Mouse (Mus musculus) heart, postnatal 0 days (tissue): ENCODE data around the gene Dnajb6. TPM values are rescaled to one million over a fixed set of nuclear protein-coding genes. Genes with fewer than 3 reads are reported as not detected.

Source experiments
- ATAC-seq: fragments of 200-750 bp; cut with Nextera tagmentation; 2 replicates; pipeline ENCODE4 v1.8.0; 2017; ENCODE audit warnings: low read depth, moderate number of reproducible peaks, moderate library complexity; ENCODE audit not compliant: insufficient read depth
- DNase-seq: peaks from one replicate; pipeline ENCODE4 v3.0.0-alpha.2; 2016; ENCODE audit warnings: low spot score
- H3K27ac ChIP-seq: fragments of 300-500 bp; sonication (generic); 2 replicates; pipeline ENCODE4 v1.5.1; 2014; ENCODE audit warnings: low read depth, mild to moderate bottlenecking
- H3K27me3 ChIP-seq: fragments of 300-500 bp; sonication (generic); 2 replicates; pipeline ENCODE4 v1.6.1; 2014; ENCODE audit warnings: low read length, mixed read lengths; ENCODE audit not compliant: control insufficient read depth, insufficient read depth
- H3K36me3 ChIP-seq: fragments of 300-500 bp; sonication (generic); replicated peaks from 2 replicates; pipeline ENCODE4 v1.6.1; 2014; ENCODE audit warnings: low read length, mixed read lengths; ENCODE audit not compliant: control insufficient read depth, insufficient read depth
- H3K4me1 ChIP-seq: fragments of 300-500 bp; sonication (generic); 2 replicates; pipeline ENCODE4 v1.6.1; 2014; ENCODE audit warnings: antibody characterized with exemption; ENCODE audit not compliant: control insufficient read depth, insufficient read depth
- H3K4me2 ChIP-seq: fragments of 300-500 bp; sonication (generic); 2 replicates; pipeline ENCODE4 v1.6.1; 2014; ENCODE audit warnings: low read depth, mild to moderate bottlenecking, low read length, moderate library complexity
- H3K4me3 ChIP-seq: fragments of 300-500 bp; sonication (generic); 2 replicates; pipeline ENCODE4 v1.5.1; 2014; ENCODE audit warnings: low read depth, low read length
- H3K9ac ChIP-seq: fragments of 300-500 bp; sonication (generic); replicated peaks from 2 replicates; pipeline ENCODE4 v1.6.1; 2014; ENCODE audit warnings: low read depth, low read length, mixed read lengths
- H3K9me3 ChIP-seq: fragments of 300-500 bp; sonication (generic); replicated peaks from 2 replicates; pipeline ENCODE4 v1.6.1; 2016; ENCODE audit warnings: low read length; ENCODE audit not compliant: control insufficient read depth
- CTCF ChIP-seq: IDR thresholded peaks from 2 replicates; pipeline ENCODE4 v1.5.1; 2016; ENCODE audit warnings: antibody characterized with exemption, control low read depth, low read depth
- EP300 ChIP-seq: IDR thresholded peaks from 2 replicates; pipeline ENCODE4 v1.6.1; 2016; ENCODE audit warnings: antibody characterized with exemption, low read depth
- WGBS: fragments of 180-500 bp; shearing (Covaris S2); extraction: QIAGEN DNeasy Blood & Tissue Kit; methylation state at CpG from one replicate; pipeline ENCODE4 v1.1.7; 2014; 5-methylcytosine and 5-hydroxymethylcytosine counted together
- polyA plus RNA-seq: library from polyadenylated mRNA; unstranded; fragments of >200 nt; fragmentation: Nextera tagmentation; extraction: Ambion mirVana; gene quantifications from 2 replicates; pipeline ENCODE4 v1.2.1, GENCODE M21; 2015
- total RNA-seq: library from RNA; depleted of rRNA; stranded (reverse); fragments of >200 nt; gene quantifications from 2 replicates; pipeline ENCODE4 v1.2.3, GENCODE M21; 2014; ENCODE audit warnings: low replicate concordance

Gene Dnajb6
- total and polyA plus RNA-seq, 2 experiments from 2014 or later = 37.2 to 88.6 TPM

DNA sequence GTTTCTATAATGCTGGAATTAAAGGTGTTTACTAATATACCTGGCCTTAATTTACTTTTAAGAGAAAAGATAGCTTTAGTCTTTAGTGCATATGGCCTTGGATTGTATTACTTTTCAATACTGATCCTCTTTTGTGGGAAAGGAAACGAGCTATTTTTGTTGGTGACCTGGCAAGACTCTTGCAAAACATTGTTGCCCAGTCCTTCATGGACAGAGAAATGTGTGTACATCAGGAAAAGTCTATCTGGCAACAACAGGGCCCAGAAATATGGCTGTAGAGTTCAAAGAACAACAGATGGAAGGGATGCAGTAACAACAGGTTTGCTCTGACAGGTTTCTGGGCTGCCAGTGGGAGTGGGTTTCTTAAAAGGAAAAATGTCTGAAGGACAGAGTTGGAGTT is 5.2 kb downstream of the Dnajb6 start:
- H3K4me1 ChIP-seq = peaks cover 24% of the 10 kb centered on the region
- H3K36me3 ChIP-seq = no peaks in the 10 kb centered on the region
- H3K27me3 ChIP-seq = no peaks in the 10 kb centered on the region
- H3K4me3 ChIP-seq = no peak overlapping the region
- WGBS = 33% methylated on average over 1 of the region's 1 CpGs
- H3K9ac ChIP-seq = peak overlapping the region; percentile 16; the same call in 1 of the 2 replicates
- ATAC-seq = no peak
- peak overlapping the region; percentile 16; the same call in 1 of the 2 replicates for H3K27ac ChIP-seq
- no peak overlapping the region for H3K4me2 ChIP-seq
- no peak for TF ChIP-seq CTCF
- TF ChIP-seq EP300 = no peak
- H3K9me3 ChIP-seq = no peaks in the 10 kb centered on the region
- DNase-seq = no peak

GRCm38 (mm10) chr5:29741093-29741492 is 5.6 kb downstream of the Dnajb6 start:
- DNase-seq (no peak), ATAC-seq (no peak)
- TF ChIP-seq EP300 (no peak), CTCF (no peak)
- Histone ChIP-seq H3K4me3 (no peak overlapping the region), H3K9me3 (no peaks in the 10 kb centered on the region), H3K27me3 (no peaks in the 10 kb centered on the region), H3K9ac (peak overlapping the region; percentile 16; the same call in 1 of the 2 replicates), H3K4me2 (no peak overlapping the region), H3K27ac (peak overlapping the region; percentile 16; the same call in 1 of the 2 replicates), H3K36me3 (no peaks in the 10 kb centered on the region), H3K4me1 (peaks cover 24% of the 10 kb centered on the region)
- WGBS = 26% methylated on average over 4 of the region's 4 CpGs

DNA sequence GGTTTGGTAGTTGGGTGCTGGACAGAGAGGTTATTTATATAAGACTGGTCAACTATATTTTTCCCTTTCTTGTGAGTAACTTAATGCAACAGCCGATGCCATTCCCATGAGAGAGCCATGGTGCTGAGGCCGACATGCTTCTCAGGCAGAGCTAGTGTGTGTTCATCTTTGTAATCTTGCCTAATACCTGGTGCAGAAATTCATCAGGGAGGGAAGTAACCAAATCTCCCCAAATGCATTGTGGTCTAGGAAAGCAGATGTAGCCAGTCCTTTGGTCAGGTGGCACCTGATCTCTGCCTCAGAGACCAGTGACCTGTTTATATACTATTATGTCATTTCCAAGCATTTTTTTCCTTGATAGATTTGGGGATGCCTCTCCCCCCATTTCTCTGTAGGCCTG is 12.2 kb downstream of the Dnajb6 start:
- TF ChIP-seq EP300 (no peak), CTCF (no peak)
- peaks cover 19% of the 10 kb centered on the region for H3K36me3 ChIP-seq
- no peak overlapping the region for H3K9ac ChIP-seq
- DNase-seq = no peak
- no peak overlapping the region for H3K4me2 ChIP-seq
- WGBS = 93% methylated on average over 2 of the region's 2 CpGs
- no peak overlapping the region for H3K27ac ChIP-seq
- no peaks in the 10 kb centered on the region for H3K9me3 ChIP-seq
- no peak overlapping the region for H3K4me3 ChIP-seq
- no peak for ATAC-seq
- H3K4me1 ChIP-seq = no peaks in the 10 kb centered on the region
- no peaks in the 10 kb centered on the region for H3K27me3 ChIP-seq

- Histone ChIP-seq H3K4me2 (no peak overlapping the region), H3K9ac (no peak overlapping the region), H3K9me3 (no peaks in the 10 kb centered on the region), H3K27ac (no peak overlapping the region), H3K36me3 (peaks cover 56% of the 10 kb centered on the region), H3K27me3 (no peaks in the 10 kb centered on the region), H3K4me3 (no peak overlapping the region), H3K4me1 (no peaks in the 10 kb centered on the region)
- ATAC-seq = no peak
- no peak for DNase-seq
- no peak for TF ChIP-seq CTCF
- TF ChIP-seq EP300 = no peak
These were observed 15.8 kb downstream of the Dnajb6 start for GRCm38 (mm10) chr5:29751306-29751705.

GRCm38 (mm10) chr5:29752894-29753293 is 17.4 kb downstream of the Dnajb6 start:
- no peaks in the 10 kb centered on the region for H3K4me1 ChIP-seq

DNA sequence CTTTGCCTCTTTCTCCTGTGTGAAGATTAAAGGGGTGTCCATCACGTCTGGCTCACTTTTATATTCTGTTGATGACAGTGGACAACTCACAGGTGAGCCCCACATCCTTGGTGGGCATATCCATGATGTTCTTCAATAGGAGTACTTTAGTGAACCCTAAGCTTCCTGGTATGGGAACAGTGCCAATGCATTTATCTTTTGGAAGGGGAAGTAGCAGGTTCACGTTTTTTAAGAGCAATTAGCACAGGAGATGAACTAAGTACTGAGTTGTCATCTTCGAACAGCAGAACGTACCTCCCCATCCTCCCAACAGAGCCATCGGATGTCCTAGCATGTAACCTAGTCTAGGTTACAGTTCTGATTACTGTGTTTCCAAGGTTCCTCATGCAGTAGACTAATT is 23.8 kb downstream of the Dnajb6 start:
- Histone ChIP-seq H3K27me3 (no peaks in the 10 kb centered on the region), H3K9ac (no peak overlapping the region), H3K9me3 (no peaks in the 10 kb centered on the region), H3K4me1 (no peaks in the 10 kb centered on the region), H3K36me3 (peaks cover 70% of the 10 kb centered on the region), H3K4me2 (no peak overlapping the region), H3K27ac (no peak overlapping the region), H3K4me3 (no peak overlapping the region)
- ATAC-seq = no peak
- 72% methylated on average over 5 of the region's 5 CpGs for WGBS
- TF ChIP-seq EP300 = no peak
- no peak for DNase-seq

More at GRCm38 (mm10) chr5:29752894-29753293, 17.4 kb downstream of the Dnajb6 start:
- H3K4me2 ChIP-seq = no peak overlapping the region
- no peaks in the 10 kb centered on the region for H3K9me3 ChIP-seq
- no peak for DNase-seq
- no peak for ATAC-seq
- peaks cover 72% of the 10 kb centered on the region for H3K36me3 ChIP-seq
- TF ChIP-seq EP300 = no peak
- TF ChIP-seq CTCF = no peak
- H3K4me3 ChIP-seq = no peak overlapping the region
- H3K27me3 ChIP-seq = no peaks in the 10 kb centered on the region
- H3K27ac ChIP-seq = no peak overlapping the region
- H3K9ac ChIP-seq = no peak overlapping the region
